Mouse (Mus musculus): ENCODE measurements around the gene Fgfr2.

Gene Fgfr2

GRCm38 (mm10) chr7:130220627-130221026 is 2902.5 kb downstream of the Fgfr2 start:
- DNase-seq (ENCODE audit: low read depth, low spot score): no peak

- no peak for DNase-seq (ENCODE audit: low read depth, low spot score)
Measured at GRCm38 (mm10) chr7:130219844-130220243, 2903.3 kb downstream of the Fgfr2 start.

- no peak for DNase-seq (ENCODE audit: low read depth, low spot score)
Measured at GRCm38 (mm10) chr7:130216272-130216671, 2906.9 kb downstream of the Fgfr2 start.

- DNase-seq (ENCODE audit: low read depth, low spot score): no peak
Measured at GRCm38 (mm10) chr7:130215348-130216252, 2907.6 kb downstream of the Fgfr2 start.

DNA sequence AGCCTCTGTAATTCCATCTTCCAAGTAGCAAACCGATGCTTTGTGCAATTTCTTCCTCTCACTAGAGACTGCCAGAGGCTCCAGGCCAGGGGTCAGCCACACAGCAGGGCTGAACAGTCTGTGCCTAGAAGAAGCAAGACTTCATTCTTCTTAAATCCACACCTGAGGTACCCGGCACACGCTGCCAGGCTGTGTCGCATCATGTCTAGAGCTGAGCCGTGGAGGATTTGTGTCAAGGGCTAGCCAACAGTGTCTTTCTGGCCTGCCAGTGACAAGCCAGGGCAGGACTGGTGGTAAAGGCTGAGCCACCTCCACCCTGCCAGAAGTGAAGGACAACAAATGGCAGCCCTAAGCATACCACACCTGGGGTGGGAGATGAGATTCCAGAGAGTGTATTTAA is 2910.0 kb downstream of the Fgfr2 start:
- no peak for DNase-seq (ENCODE audit: low read depth, low spot score)

DNA sequence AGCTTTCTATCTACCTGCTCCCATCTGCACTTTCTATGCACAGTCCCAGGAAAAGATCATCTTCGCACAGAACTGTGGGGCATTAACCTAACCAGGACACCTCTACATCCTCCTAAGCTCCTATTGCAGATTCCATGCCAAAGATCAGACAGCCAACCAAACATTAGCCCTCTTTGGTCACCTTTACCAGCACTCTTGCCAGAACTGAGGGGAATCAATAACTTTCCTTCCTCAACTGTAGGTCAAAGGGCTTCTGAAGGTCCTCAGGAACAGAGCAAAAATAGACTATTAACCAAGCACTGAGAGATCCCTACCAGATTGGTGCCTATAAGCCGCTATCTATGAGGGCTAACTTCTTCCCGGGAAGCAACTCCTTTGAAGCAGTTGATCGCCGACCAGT is 2911.7 kb downstream of the Fgfr2 start:
- DNase-seq (ENCODE audit: low read depth, low spot score): no peak

DNA sequence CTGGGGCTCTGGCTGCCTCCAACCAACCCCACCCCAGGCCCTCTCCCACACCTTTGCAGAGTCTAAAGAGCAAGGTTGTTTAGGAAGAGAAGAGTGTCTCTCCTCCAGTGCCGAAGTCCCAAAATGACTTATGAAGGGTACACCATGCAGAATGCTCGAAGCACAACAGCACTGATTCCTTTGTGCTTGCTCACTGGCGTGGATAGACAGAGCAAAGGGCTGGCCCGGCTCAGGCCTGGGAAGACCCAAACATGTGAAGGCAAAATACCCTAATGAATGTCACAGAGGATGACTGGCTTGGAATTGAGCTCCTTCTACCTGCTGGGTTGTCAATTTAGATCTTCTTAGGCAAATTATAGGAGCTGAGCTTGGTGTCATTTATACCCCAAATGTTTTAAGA is 2914.5 kb downstream of the Fgfr2 start:
- DNase-seq (ENCODE audit: low read depth, low spot score): no peak

GRCm38 (mm10) chr7:130206181-130206582 is 2917.0 kb downstream of the Fgfr2 start:
- no peak for DNase-seq (ENCODE audit: low read depth, low spot score)

DNA sequence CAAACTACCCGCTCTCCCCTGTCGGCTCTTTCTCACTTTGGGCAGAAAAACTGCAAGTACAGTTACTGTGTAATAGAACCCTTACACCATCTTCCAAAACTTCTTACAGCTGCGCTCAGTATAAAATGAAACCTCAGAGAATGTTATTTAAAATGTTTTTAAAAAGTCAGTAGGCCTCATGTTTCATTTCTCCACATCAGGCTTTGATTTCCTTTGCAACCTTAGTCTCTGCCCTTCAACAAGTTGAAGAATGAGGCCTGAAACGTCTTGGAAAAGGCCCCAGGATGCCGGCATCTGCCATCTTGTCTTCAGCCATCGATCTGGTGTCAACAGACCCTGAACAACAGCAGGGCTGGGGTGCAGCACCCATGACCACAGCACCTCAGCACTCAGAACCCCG is 2918.0 kb downstream of the Fgfr2 start:
- DNase-seq (ENCODE audit: low read depth, low spot score): no peak

GRCm38 (mm10) chr7:130201020-130201419 is 2922.1 kb downstream of the Fgfr2 start:
- no peak for DNase-seq (ENCODE audit: low read depth, low spot score)

DNA sequence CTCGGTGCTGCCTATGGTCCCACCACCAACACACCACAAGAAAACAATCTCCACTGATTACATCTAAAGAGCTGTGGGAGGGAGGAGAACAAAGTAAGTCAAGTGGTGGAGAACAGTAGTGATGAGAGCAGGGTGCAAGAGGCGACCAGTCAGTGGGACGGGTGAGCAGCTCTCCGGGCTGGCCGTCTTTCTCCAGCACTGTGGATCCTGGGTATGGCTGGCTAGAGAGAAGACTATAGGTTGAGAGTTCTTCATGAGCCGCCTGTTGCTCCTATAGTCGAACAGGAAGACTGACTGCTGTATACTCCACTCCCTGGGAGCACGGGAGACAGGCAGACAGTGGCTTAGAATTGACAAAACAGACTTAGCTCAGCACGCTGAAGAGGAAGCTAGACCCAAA is 2923.2 kb downstream of the Fgfr2 start:
- no peak for DNase-seq (ENCODE audit: low read depth, low spot score)

- DNase-seq (ENCODE audit: low read depth, low spot score): no peak
Measured at GRCm38 (mm10) chr7:130199317-130199716, 2923.8 kb downstream of the Fgfr2 start.

GRCm38 (mm10) chr7:130195081-130195480 is 2928.1 kb downstream of the Fgfr2 start:
- no peak for DNase-seq (ENCODE audit: low read depth, low spot score)

GRCm38 (mm10) chr7:130190329-130190975 is 2932.7 kb downstream of the Fgfr2 start:
- no peak for DNase-seq (ENCODE audit: low read depth, low spot score)

GRCm38 (mm10) chr7:130189901-130190300 is 2933.2 kb downstream of the Fgfr2 start:
- no peak for DNase-seq (ENCODE audit: low read depth, low spot score)

DNA sequence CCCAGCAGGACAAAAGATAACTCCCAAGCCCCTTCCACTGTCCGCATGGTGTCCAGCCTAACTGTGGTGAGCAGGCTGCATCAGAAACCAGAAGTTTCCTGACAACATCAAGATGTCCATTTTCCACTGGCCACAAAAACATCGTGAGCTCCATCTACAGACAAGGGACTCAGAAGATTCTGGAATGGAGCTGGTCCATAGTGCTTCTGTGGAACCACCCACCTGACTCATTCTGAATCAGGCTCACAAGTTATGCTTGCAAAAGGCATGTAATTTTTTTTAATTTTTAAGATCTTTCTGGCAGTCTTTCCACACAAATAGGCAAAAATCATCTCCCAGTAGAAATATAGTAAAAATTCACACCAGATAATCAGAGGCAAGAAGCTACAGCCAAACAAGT is 2935.0 kb downstream of the Fgfr2 start:
- DNase-seq (ENCODE audit: low read depth, low spot score): no peak

DNA sequence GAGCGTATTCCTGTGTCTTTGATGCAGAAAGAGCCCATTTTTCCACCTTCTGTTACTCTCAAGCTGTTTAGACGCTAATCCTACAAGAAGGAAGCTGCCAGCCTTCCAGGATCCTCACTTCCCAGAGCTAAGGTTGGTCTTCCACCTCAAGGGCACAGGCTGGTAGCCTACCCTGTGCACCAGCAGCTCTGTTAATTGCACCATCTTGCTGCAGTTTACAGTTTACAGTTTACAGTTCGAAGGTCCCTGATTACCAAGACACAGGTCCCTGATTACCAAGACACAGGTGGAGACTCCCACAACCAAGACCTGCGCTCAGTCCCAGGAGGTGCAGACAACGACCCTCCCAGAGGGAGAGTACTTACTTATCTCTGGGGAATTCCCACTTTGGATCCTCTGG is 2938.3 kb downstream of the Fgfr2 start:
- DNase-seq (ENCODE audit: low read depth, low spot score): no peak

DNA sequence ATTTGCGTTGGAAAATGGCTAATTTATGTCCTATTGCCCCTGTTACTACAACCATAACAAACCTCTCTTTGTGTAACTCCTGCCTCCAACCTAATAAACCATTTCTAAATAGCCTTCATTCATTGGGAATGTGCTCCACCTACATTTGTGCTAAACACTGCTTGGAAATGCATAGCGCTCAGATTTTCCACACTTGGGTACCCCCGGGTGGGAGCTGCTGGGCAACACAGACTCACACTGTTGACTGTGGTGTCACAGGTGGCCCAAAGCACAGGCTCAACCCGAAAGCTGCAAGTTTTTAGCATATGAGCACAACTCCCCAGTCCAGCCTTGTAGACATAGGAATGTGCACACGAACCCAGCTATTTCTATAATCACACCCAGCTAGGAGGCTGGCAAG is 2939.2 kb downstream of the Fgfr2 start:
- DNase-seq (ENCODE audit: low read depth, low spot score): no peak

DNA sequence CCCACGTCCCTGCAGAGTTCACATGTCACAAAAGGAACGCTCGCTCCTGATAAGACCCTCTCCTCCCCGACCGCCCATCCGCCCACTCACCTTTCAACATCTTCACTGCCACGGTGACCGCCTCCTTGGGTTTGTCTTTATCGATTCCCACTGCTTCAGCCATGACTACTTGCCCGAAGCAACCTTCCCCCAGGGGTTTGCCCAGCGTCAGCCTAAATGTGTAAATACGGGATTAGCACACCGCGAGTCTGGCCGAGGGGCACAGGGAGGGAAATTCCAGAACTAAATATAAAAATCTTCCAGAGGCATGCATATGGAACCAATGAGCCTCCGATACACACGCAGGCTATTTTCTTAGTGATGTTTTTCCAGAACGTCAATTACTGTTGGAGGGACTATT is 2940.6 kb downstream of the Fgfr2 start:
- no peak for DNase-seq (ENCODE audit: low read depth, low spot score)

GRCm38 (mm10) chr7:130178991-130179390 is 2944.2 kb downstream of the Fgfr2 start:
- DNase-seq (ENCODE audit: low read depth, low spot score): no peak

GRCm38 (mm10) chr7:130177009-130177408 is 2946.1 kb downstream of the Fgfr2 start:
- DNase-seq (ENCODE audit: low read depth, low spot score): no peak

DNA sequence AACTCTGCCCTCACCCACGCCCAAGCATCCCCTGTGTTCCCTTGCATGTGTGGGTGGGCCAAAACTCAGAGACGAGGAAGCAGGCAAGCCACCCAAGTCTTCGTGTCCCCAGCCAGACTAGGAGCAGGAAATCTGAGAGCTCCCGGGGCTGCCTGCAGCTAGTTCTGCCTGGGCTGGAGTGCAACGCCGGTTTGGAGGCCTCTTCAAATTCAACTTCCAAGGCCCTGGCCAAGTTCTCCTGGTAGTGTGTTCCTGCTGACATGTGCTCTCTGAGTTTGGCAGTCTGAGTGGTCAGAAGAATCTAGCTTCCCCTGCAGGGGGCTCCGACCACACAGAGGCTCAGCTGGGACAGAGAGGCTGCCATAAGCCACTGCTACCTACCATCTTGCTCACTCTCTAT is 2948.6 kb downstream of the Fgfr2 start:
- no peak for DNase-seq (ENCODE audit: low read depth, low spot score)

- no peak for DNase-seq (ENCODE audit: low read depth, low spot score)
Measured at GRCm38 (mm10) chr7:130173914-130174313, 2949.2 kb downstream of the Fgfr2 start.
